7 mouse cellular contexts compared by ENCODE assay signal in genomic region chr2:93142616-93143015, GRCm38 (mm10). TPM values are rescaled to one million over a fixed set of nuclear protein-coding genes. Genes with fewer than 3 reads are reported as not detected.
DNase-seq lines count a peak whose midpoint lies in the region; ATAC-seq and TF ChIP-seq lines count a peak whose summit lies in the region.

No protein-coding gene starts in this region.

- DNase-seq in ovary, adult 18-20 months (ENCODE audit: low spot score), result peak; percentile 62
- DNase-seq in ovary, postnatal 14 days (ENCODE audit: low spot score), result no peak
- peak; percentile 62 to 81 for DNase-seq in heart, adult 2 months
- peak; percentile 49 to 53 for DNase-seq in kidney, adult 8-10 months
- no peak for DNase-seq in urinary bladder, postnatal 25 days (ENCODE audit: low spot score)

- peak; percentile 19; the same call in 1 of the 2 replicates for TF ChIP-seq POLR2A in heart, adult 2 months (IDR thresholded peaks at IDR 0.05; ENCODE audit: insufficient read depth, low read depth, low read length)

- peak overlapping the region; percentile 83 for H3K27ac ChIP-seq in heart, adult 2 months
- peak overlapping the region; percentile 45; the same call in 1 of the 2 replicates for H3K27ac ChIP-seq in stomach, embryonic 15.5 days

- TF ChIP-seq CTCF in heart, adult 2 months (IDR thresholded peaks at IDR 0.05), result no peak

- peaks cover 25% of the 10 kb centered on the region for H3K4me1 ChIP-seq in heart, adult 2 months (ENCODE audit: control insufficient read depth, insufficient read depth, low read length)
- H3K4me1 ChIP-seq in stomach, embryonic 15.5 days, result no peaks in the 10 kb centered on the region

- no peak overlapping the region for H3K4me3 ChIP-seq in heart, adult 2 months
- no peak overlapping the region for H3K4me3 ChIP-seq in stomach, embryonic 15.5 days (replicated peaks)

- H3K79me2 ChIP-seq in heart, adult 2 months (replicated peaks; ENCODE audit: control insufficient read depth, insufficient read depth, low read length), result no peaks in the 10 kb centered on the region

- 30% methylated on average over 7 of the region's 7 CpGs for WGBS in heart, adult 2 months
- WGBS in stomach, embryonic 15.5 days, result 66% methylated on average over 7 of the region's 7 CpGs

- H3K4me2 ChIP-seq in stomach, embryonic 15.5 days, result no peak overlapping the region

- peak; percentile 97 for TF ChIP-seq EP300 in heart, adult 2 months (IDR thresholded peaks at IDR 0.05; ENCODE audit: insufficient read depth, low read depth, low read length)

- H3K36me3 ChIP-seq in heart, adult 2 months (ENCODE audit: control insufficient read depth, insufficient read depth, low read length), result no peaks in the 10 kb centered on the region
- no peaks in the 10 kb centered on the region for H3K36me3 ChIP-seq in stomach, embryonic 15.5 days

- intact Hi-C loops in heart, adult 2 months (cut with DNase I), result loop anchor here (1.0 to 2.0 kb wide), 4 partner anchors 16 to 56 kb away; no protein-coding TSS in a partner anchor

- H3K9me3 ChIP-seq in stomach, embryonic 15.5 days, result no peaks in the 10 kb centered on the region

- H3K9ac ChIP-seq in heart, adult 2 months (ENCODE audit: low read depth, low read length), result no peak overlapping the region
- no peak overlapping the region for H3K9ac ChIP-seq in stomach, embryonic 15.5 days

- ATAC-seq in stomach, embryonic 15.5 days (ENCODE audit: insufficient read depth, low FRiP score, low read depth), result no peak
- no peak for ATAC-seq in erythroblast, adult 5-6 weeks (replicated peaks; ENCODE audit: low FRiP score, poor library complexity, severe bottlenecking)

- H3K27me3 ChIP-seq in heart, adult 2 months (ENCODE audit: control insufficient read depth, insufficient read depth, low read length), result no peaks in the 10 kb centered on the region
- no peaks in the 10 kb centered on the region for H3K27me3 ChIP-seq in stomach, embryonic 15.5 days (replicated peaks)

RNA-seq across cellular contexts. Expression of gene Trp53i11, which starts 44.7 kb away (rescaled TPM):
- 10 to 100 TPM; 25.2 to 33.2 TPM for total RNA-seq in heart, adult 2 months (2021)
- 34.4 and 42.7 TPM in 2 replicates for polyA plus RNA-seq in heart, adult 2 months (2012; rRNA removed)
- 29.3 and 37.7 TPM in 2 replicates for polyA plus RNA-seq in stomach, embryonic 15.5 days (2015; fragmentation: Nextera tagmentation; extraction: Ambion mirVana)
- total RNA-seq in erythroblast, adult 5-6 weeks (2015; ENCODE audit: low replicate concordance), result 0.96 TPM in 1 of 2 replicates, not detected in the other
- total RNA-seq in erythroblast, adult 5-6 weeks (2017; ENCODE audit: low replicate concordance), result 0.34 TPM in 1 of 2 replicates, not detected in the other

Comparison
In these comparisons a context has a peak if more than half of its experiments do, and no peak if none do; other contexts are left out.
1. DNase-seq: peak in ovary, adult 18-20 months (single experiment), heart, adult 2 months (2 of 2) and kidney, adult 8-10 months (2 of 2); none in ovary, postnatal 14 days (single experiment) and urinary bladder, postnatal 25 days (single experiment).
2. RNA of gene Trp53i11, which starts 44.7 kb away (total RNA-seq): 25.2 to 33.2 TPM in heart, adult 2 months; 0.34 to 0.96 TPM in erythroblast, adult 5-6 weeks; every median in the first group is over 10 times any median in the second.